Mouse (Mus musculus) left cerebral cortex, adult 18-20 months (tissue): ENCODE measurements around the gene Olig2. TPM values are rescaled to one million over a fixed set of nuclear protein-coding genes. Genes with fewer than 3 reads are reported as not detected.
"Not testable (repeated sequence)": the region's sequence is repeated elsewhere in the genome, so short reads cannot be mapped to it uniquely, and the experiment has no call there.

Experiments
- DNase-seq, 2 experiments: peaks; one replicate each; pipeline ENCODE4 v3.0.0; 2021 to 2022; ENCODE audit warnings: low spot score in 2 of 2, mixed read lengths in 1 of 2
- total RNA-seq, 2 experiments: library from RNA; stranded (reverse); gene quantifications; 2 replicates each; pipeline ENCODE4 v1.2.3; 2021

Gene Olig2
- total RNA-seq, 2 experiments from 2014 or later, result 19.5 to 22.6 TPM

- no peak for DNase-seq
Observed at GRCm38 (mm10) chr16:91226038-91226882, 1.0 kb downstream of the Olig2 start.

DNA sequence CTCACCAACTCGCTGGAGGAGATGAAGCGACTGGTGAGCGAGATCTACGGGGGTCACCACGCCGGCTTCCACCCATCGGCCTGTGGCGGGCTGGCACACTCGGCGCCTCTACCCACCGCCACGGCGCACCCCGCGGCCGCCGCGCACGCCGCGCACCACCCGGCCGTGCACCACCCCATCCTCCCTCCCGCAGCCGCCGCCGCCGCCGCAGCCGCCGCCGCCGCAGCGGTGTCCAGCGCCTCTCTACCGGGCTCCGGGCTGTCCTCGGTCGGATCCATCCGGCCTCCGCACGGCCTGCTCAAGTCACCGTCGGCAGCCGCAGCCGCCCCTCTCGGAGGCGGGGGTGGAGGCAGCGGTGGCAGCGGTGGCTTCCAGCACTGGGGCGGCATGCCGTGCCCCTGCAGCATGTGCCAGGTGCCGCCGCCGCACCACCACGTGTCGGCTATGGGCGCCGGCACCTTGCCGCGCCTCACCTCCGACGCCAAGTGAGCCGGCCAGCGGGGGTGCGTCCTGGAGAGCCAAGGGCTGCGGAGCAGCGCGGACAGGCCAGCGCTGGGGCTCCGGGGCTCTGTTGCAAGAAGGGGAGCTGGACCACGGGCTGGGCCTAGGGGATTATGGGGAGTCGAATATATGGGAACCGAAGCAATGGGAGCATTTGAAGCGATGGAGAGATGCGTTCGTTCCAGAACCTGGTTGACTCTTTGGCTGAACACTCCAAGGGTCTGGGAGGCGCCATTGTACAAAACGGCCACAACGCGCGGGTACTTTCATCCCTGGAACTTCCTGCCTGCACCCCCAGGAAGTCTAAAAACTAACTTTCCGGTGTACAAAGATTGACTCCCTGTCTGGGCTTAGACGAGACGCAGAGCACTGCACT is 1.9 kb downstream of the Olig2 start:
- DNase-seq, result no peak

GRCm38 (mm10) chr16:91227760-91228043 is 2.4 kb downstream of the Olig2 start:
- DNase-seq, result no peak

DNA sequence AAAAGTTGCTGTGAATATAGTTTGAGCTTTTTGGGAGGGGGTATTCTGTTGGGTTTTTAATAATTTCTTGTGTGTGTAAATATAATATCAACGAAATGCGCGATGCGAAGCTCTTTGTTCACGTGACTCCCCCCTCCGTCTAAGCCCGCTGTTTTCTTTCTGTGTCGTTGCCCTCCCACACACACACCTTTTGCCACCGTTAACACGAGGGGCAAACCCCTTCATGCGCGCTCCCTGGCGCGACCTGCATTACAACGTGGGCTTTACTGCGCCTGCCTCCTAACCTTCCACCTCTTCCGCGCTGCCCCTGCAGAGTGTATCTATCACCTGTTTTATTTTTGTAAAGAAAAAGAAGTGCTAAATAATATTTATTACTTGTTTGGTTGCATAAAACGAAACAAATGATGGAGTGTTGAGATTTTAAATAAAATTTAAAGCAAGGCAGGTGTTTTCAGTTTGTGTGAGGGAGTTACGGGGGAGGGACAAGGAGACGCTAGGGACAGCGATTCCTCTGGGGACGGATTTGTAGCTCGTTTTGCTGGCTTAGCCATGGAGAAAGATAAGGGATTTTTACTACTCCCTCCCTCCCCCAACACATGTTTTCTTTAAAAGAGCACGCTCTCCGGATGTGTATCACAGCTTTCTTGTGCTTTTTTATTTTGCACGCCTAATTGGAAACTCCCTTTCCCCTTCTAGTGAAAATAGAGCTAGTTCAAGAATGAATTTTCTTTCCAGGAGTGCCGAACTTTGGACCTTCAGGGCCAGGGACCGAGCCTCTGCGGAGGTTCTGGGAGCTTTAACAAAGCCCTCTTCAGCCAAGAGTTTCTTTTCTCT is 3.2 kb downstream of the Olig2 start:
- no peak for DNase-seq

- no peak for DNase-seq
Observed at GRCm38 (mm10) chr16:91229072-91229348, 3.8 kb downstream of the Olig2 start.

GRCm38 (mm10) chr16:91229643-91230042 is 4.4 kb downstream of the Olig2 start:
- DNase-seq, result no peak

- no peak for DNase-seq
Observed at GRCm38 (mm10) chr16:91231781-91232469, 6.7 kb downstream of the Olig2 start.

DNA sequence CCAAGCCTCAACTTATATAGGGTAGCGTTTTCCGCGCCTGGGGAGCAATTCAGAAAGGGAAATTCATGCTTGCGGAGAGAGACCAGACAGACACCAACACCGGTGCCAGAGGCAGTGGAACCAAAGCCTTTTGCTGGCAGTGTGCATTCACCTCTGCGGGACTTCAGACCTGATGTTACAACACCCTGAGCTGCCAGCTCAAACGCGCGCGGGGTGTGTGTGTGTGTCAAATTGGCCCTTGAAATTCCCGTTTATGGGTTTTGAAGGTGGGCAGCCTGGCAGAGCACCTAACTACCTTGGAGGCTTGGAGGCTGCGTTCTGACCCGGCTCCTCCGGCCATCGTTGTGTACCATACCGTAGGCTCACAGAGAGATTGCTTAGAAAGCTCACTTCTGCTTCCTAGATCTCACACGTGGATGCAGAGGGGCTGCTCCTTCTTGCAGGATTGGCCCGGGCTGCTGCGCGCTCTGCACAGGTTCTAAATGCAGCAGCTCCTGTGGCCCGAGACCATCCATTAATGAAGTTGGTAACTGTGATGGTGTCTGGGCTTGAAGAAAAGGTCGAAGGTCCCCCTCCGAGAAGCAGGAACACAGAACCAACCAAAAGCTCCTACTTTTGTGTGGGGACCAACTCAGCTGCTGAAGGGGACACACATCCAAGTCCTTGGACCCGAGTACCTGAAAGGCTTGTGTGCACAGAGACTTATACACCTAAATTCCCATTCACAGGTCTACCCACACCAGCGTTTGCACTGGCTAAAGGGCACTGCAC is 7.4 kb downstream of the Olig2 start:
- DNase-seq, result no peak

- no peak for DNase-seq
Observed at GRCm38 (mm10) chr16:91233241-91233944, 8.1 kb downstream of the Olig2 start.

- DNase-seq, result no peak
Observed at GRCm38 (mm10) chr16:91239024-91239423, 13.8 kb downstream of the Olig2 start.

- DNase-seq, result no peak
Observed at GRCm38 (mm10) chr16:91246292-91246691, 21.0 kb downstream of the Olig2 start.

DNA sequence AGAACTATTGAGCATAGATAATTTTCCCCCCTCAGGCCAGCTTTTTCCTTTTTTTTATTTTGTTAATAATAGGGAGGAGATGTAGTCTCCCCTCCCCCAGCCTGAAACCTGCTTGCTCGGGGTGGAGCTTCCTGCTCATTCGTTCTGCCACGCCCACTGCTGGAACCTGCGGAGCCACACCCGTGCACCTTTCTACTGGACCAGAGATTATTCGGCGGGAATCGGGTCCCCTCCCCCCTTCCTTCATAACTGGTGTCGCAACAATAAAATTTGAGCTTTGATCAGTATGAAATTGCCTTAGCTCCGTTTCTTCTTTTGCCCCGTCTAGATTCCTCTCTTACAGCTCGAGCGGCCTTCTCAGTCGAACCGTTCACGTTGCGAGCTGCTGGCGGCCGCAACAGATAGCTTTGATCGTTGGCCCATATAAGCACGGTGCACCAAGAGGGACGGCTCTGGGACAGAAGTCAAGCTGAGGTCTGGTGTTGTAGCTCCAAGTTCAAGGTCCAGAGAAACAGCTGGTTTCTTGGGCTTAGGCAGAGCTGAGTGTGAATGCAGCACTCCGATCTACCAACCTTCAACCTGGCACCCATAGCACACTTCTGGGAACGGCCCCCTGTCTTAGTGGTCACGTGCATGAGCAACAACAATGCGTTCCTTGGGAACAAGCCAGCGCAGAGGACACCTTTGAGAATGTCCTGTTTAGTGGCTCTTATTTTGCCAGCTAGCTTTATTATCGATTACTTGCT is 30.3 kb downstream of the Olig2 start:
- DNase-seq, result not testable (repeated sequence)

GRCm38 (mm10) chr16:91258956-91259355 is 33.7 kb downstream of the Olig2 start:
- no peak for DNase-seq

DNA sequence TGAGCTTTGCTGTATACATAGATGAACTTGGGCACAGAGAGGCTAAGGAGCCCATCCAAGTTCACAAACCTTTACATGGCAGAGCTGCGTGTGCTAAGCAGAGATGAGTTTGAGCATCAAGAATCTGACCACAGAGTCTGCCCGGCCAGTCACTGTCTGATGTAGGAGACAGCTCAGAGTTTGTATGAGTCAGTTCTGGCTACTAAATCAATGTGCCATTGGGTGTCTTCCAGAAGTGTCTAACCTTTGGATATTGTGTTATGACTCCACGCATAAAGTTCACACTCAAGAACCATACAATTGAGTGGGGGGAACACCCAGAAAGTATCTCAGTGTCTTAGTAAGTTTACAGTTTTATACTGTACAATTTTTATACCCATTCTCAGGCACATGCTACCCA is 35.6 kb downstream of the Olig2 start:
- no peak for DNase-seq

DNA sequence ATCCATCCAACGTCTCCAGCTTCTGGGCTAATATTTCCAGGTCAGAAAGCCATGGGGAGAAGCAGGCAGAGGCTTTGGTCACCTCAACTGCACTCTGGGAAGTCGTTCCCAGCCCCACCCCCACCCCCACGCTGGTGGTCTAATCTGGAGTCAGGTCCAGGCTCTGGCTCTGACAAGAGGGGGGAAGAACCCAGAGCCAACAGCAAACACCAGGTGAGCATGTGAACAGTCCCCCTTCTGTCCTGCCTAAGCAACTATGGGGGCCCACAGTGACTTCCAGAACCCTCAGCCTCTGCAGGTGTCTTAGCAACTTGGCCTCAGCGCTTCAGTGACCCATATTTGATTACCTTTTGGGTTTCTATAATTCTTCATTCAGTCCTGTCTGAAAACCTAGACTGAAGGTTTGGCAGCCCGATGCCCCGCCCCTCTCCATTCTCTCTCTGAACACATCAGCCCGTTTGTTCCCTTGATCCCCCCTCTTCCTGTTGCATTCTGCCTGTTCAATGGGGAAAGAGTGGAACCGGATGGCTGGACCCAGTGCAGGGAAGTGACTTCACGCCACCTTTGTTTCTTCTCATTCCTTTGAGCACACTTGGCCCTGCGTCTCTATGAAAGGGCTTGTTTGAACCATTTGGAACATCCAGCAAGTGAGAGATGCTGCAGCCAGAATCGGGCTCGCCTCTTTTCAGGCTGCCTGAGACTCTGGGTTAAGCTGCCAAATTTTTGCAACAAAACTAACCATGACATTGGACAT is 37.4 kb downstream of the Olig2 start:
- no peak for DNase-seq

DNA sequence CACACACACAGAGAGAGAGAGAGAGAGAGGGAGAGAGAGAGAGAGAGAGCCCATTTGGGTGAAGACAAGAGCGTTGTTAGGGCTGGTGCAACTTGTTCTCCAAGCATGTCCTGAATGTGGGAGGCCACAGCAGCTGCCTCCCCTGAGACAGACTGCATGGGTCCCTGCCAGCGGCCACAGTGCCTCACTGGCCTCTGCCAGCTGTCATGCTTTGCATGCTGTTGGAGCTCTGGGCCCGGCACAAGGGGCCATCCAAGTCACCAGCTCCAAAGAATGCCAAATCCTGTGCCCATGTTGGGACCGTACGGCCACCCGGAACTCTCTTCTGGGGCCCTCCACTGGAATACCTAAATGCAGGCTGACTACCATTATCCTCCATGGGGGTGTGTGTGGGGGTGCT is 40.7 kb downstream of the Olig2 start:
- DNase-seq, result peak; percentile 36 to 42

DNA sequence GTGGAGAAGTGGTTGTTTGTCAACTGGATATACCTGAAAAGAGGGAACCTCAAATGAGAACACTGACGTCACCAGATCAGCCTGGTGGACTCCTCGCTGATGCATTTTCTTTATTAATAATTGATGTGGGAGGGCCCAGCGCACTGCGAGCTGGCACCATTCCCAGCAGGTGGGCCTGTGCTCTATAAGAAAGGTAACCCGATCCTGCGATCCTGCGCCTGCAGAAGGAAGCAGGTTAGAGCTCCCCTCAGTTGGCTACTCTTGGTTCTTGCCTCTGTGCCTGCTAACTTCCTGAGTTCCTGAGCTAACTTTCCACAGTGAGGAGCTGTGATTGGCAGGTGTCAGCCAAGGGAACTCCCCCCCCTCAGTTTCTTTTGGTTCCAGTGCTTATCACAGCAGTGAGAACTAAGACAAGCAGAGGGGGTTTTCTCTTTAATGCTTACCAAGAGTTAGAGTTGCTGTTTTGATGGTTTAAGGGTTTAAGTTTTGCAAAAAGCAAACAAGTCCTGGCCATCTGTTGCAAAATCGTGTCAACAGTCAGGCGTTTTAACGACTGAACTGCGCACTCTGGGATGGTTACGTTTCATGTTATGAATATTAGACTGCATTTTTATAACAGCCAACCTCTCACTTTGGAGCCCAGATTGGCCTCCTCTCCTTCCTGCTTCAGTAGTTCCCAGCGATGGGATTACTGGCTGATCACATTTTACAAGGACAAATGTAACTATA is 43.6 kb downstream of the Olig2 start:
- no peak for DNase-seq
